9 mouse cellular contexts compared by ENCODE assay signal in genomic region chr8:94171321-94171755, GRCm38 (mm10). TPM values are rescaled to one million over a fixed set of nuclear protein-coding genes. Genes with fewer than 3 reads are reported as not detected.
A peak's percentile ranks its signal among the peaks of the same experiment; 100 is the strongest.
DNase-seq lines count a peak whose midpoint lies in the region; ATAC-seq lines count a peak whose summit lies in the region.
"Had no signal": no experiment of that assay in that cellular context is flagged by ENCODE, and none has a peak within 500 bp of the region (broad histone marks: within the 10 kb centered on the region; RNA-seq: fewer than 3 reads in every experiment).

No protein-coding gene starts in this region.

- peak; percentile 54 to 60 for DNase-seq in left cerebral cortex, postnatal 36 days (ENCODE audit: low spot score in 2 of 2)
- no peak for DNase-seq in left cerebral cortex, adult 11 months (ENCODE audit: low spot score)
- no peak for DNase-seq in thymus, postnatal 4 days
- DNase-seq in ovary, postnatal 14 days (ENCODE audit: low spot score): no peak

- no peaks in the 10 kb centered on the region for H3K36me3 ChIP-seq in heart, embryonic 11.5 days (ENCODE audit: control insufficient read depth, insufficient read depth, low read length)
- no peaks in the 10 kb centered on the region for H3K36me3 ChIP-seq in kidney, embryonic 16.5 days (ENCODE audit: insufficient read depth, low read length)
- H3K36me3 ChIP-seq in midbrain, embryonic 12.5 days: no peaks in the 10 kb centered on the region

- peak overlapping the region; percentile 16 for H3K27ac ChIP-seq in brown adipose tissue, adult 24 weeks (replicated peaks; ENCODE audit: low read depth, low read length)
- H3K27ac ChIP-seq in heart, embryonic 11.5 days (ENCODE audit: low read depth, low read length): no peak overlapping the region
- no peak overlapping the region for H3K27ac ChIP-seq in kidney, embryonic 16.5 days (ENCODE audit: low read length)
- H3K27ac ChIP-seq in midbrain, embryonic 12.5 days (replicated peaks): no peak overlapping the region

- ATAC-seq in heart, embryonic 11.5 days (replicated peaks; ENCODE audit: insufficient number of reproducible peaks, low FRiP score, low TSS enrichment): no peak
- no peak for ATAC-seq in kidney, embryonic 16.5 days (ENCODE audit: low FRiP score, low TSS enrichment)
- no peak for ATAC-seq in midbrain, embryonic 12.5 days (ENCODE audit: low FRiP score, low read depth)

- 48% methylated on average over 10 of the region's 10 CpGs for WGBS in heart, embryonic 11.5 days (ENCODE audit: insufficient replicate concordance)
- WGBS in kidney, embryonic 16.5 days: 23% methylated on average over 10 of the region's 10 CpGs
- 55% methylated on average over 10 of the region's 10 CpGs for WGBS in midbrain, embryonic 12.5 days

- intact Hi-C loops in left cerebral cortex, postnatal 36 days (cut with DNase I): no loop called here

- H3K9ac ChIP-seq in heart, embryonic 11.5 days (ENCODE audit: low read depth, low read length): peak overlapping the region; percentile 76; the same call in 1 of the 2 replicates
- H3K9ac ChIP-seq in kidney, embryonic 16.5 days (replicated peaks; ENCODE audit: low read length): no peak overlapping the region
- H3K9ac ChIP-seq in midbrain, embryonic 12.5 days (replicated peaks): no peak overlapping the region

- no peaks in the 10 kb centered on the region for H3K9me3 ChIP-seq in heart, embryonic 11.5 days (replicated peaks; ENCODE audit: control insufficient read depth, low read length)
- H3K9me3 ChIP-seq in kidney, embryonic 16.5 days (ENCODE audit: low read length): no peaks in the 10 kb centered on the region
- H3K9me3 ChIP-seq in midbrain, embryonic 12.5 days: no peaks in the 10 kb centered on the region

- peaks cover 3% of the 10 kb centered on the region; the same call in 1 of the 2 replicates for H3K4me1 ChIP-seq in brown adipose tissue, adult 24 weeks (ENCODE audit: control insufficient read depth, insufficient read depth, insufficient read length, low read length)
- H3K4me1 ChIP-seq in heart, embryonic 11.5 days (ENCODE audit: control insufficient read depth, insufficient read depth, low read length): peaks cover 11% of the 10 kb centered on the region
- peaks cover 12% of the 10 kb centered on the region; the same call in 1 of the 2 replicates for H3K4me1 ChIP-seq in kidney, embryonic 16.5 days (ENCODE audit: insufficient read depth, low read length)
- H3K4me1 ChIP-seq in midbrain, embryonic 12.5 days: peaks cover 21% of the 10 kb centered on the region

- H3K4me2 ChIP-seq in heart, embryonic 11.5 days: peak overlapping the region; percentile 96
- peak overlapping the region; percentile 67 for H3K4me2 ChIP-seq in kidney, embryonic 16.5 days (replicated peaks; ENCODE audit: low read depth, low read length)
- H3K4me2 ChIP-seq in midbrain, embryonic 12.5 days (replicated peaks): peak overlapping the region; percentile 90; the same call in 1 of the 2 replicates

- peak overlapping the region; percentile 48 for H3K4me3 ChIP-seq in brown adipose tissue, adult 24 weeks (ENCODE audit: insufficient read depth, low read depth, low read length)
- H3K4me3 ChIP-seq in heart, embryonic 11.5 days (ENCODE audit: low read depth, low read length): peak overlapping the region; percentile 56
- H3K4me3 ChIP-seq in kidney, embryonic 16.5 days (ENCODE audit: low read length): no peak overlapping the region
- 0 out of 2 replicates have a peak overlapping the region, but pooled peaks have one; percentile 49 for H3K4me3 ChIP-seq in midbrain, embryonic 12.5 days

- peaks cover 62% of the 10 kb centered on the region for H3K27me3 ChIP-seq in heart, embryonic 11.5 days (ENCODE audit: control insufficient read depth, insufficient read depth, low read length)
- H3K27me3 ChIP-seq in kidney, embryonic 16.5 days (ENCODE audit: insufficient read depth, low read length): peaks cover 45% of the 10 kb centered on the region
- peaks cover 85% of the 10 kb centered on the region for H3K27me3 ChIP-seq in midbrain, embryonic 12.5 days

RNA-seq across cellular contexts. Expression of gene Mt2, which starts 1.1 kb away (rescaled TPM):
- total RNA-seq in left cerebral cortex, postnatal 36 days (2021): 100 to 1,000 TPM; 463 to 490 TPM
- polyA plus RNA-seq in brown adipose tissue, adult 24 weeks (2012; ENCODE audit: insufficient read depth, insufficient read length, missing spikeins): 62.4 and 160 TPM in 2 replicates
- polyA plus RNA-seq in heart, embryonic 11.5 days (2014; fragmentation: Nextera tagmentation; extraction: Ambion mirVana): 58.5 and 102 TPM in 2 replicates
- polyA plus RNA-seq in kidney, embryonic 16.5 days (2015; fragmentation: Nextera tagmentation; extraction: Ambion mirVana): 143 and 167 TPM in 2 replicates
- 12.9 and 13.1 TPM in 2 replicates for polyA plus RNA-seq in midbrain, embryonic 12.5 days (2016; fragmentation: Nextera tagmentation; extraction: Ambion mirVana)

RNA-seq across cellular contexts. Expression of gene Mt1, which starts 7.5 kb away (rescaled TPM):
- 100 to 1,000 TPM; 556 to 573 TPM for total RNA-seq in left cerebral cortex, postnatal 36 days (2021)
- 526 and 987 TPM in 2 replicates for polyA plus RNA-seq in brown adipose tissue, adult 24 weeks (2012; ENCODE audit: insufficient read depth, insufficient read length, missing spikeins)
- 270 and 395 TPM in 2 replicates for polyA plus RNA-seq in heart, embryonic 11.5 days (2014; fragmentation: Nextera tagmentation; extraction: Ambion mirVana)
- 543 and 568 TPM in 2 replicates for polyA plus RNA-seq in kidney, embryonic 16.5 days (2015; fragmentation: Nextera tagmentation; extraction: Ambion mirVana)
- 31.1 and 38.8 TPM in 2 replicates for polyA plus RNA-seq in midbrain, embryonic 12.5 days (2016; fragmentation: Nextera tagmentation; extraction: Ambion mirVana)

RNA-seq across cellular contexts. Expression of gene Mt3, which starts 18.9 kb away (rescaled TPM):
- 100 to 1,000 TPM; 854 to 931 TPM for total RNA-seq in left cerebral cortex, postnatal 36 days (2021)
- not detected in 2 replicates for polyA plus RNA-seq in brown adipose tissue, adult 24 weeks (2012; ENCODE audit: insufficient read depth, insufficient read length, missing spikeins)
- polyA plus RNA-seq in heart, embryonic 11.5 days (2014; fragmentation: Nextera tagmentation; extraction: Ambion mirVana): 22.7 TPM in 2 replicates
- 1.6 and 3.0 TPM in 2 replicates for polyA plus RNA-seq in kidney, embryonic 16.5 days (2015; fragmentation: Nextera tagmentation; extraction: Ambion mirVana)
- polyA plus RNA-seq in midbrain, embryonic 12.5 days (2016; fragmentation: Nextera tagmentation; extraction: Ambion mirVana): 16.9 and 23.8 TPM in 2 replicates

RNA-seq across cellular contexts. Expression of gene Mt4, which starts 34.3 kb away (rescaled TPM):
- not detected for total RNA-seq in left cerebral cortex, postnatal 36 days (2021)
- polyA plus RNA-seq in brown adipose tissue, adult 24 weeks (2012; ENCODE audit: insufficient read depth, insufficient read length, missing spikeins): not detected in 2 replicates
- polyA plus RNA-seq in heart, embryonic 11.5 days (2014; fragmentation: Nextera tagmentation; extraction: Ambion mirVana): not detected in 2 replicates
- polyA plus RNA-seq in kidney, embryonic 16.5 days (2015; fragmentation: Nextera tagmentation; extraction: Ambion mirVana): not detected in 2 replicates
- not detected in 2 replicates for polyA plus RNA-seq in midbrain, embryonic 12.5 days (2016; fragmentation: Nextera tagmentation; extraction: Ambion mirVana)
- total RNA-seq: left cerebral cortex, postnatal 10 days had no signal

RNA-seq across cellular contexts. Expression of gene Nup93, which starts 43.0 kb away (rescaled TPM):
- 10 to 100 TPM; 37.2 to 64.5 TPM for total RNA-seq in left cerebral cortex, postnatal 36 days (2021)
- polyA plus RNA-seq in brown adipose tissue, adult 24 weeks (2012; ENCODE audit: insufficient read depth, insufficient read length, missing spikeins): 5.0 and 6.4 TPM in 2 replicates
- 73.4 and 79.1 TPM in 2 replicates for polyA plus RNA-seq in heart, embryonic 11.5 days (2014; fragmentation: Nextera tagmentation; extraction: Ambion mirVana)
- 92.3 and 94.2 TPM in 2 replicates for polyA plus RNA-seq in kidney, embryonic 16.5 days (2015; fragmentation: Nextera tagmentation; extraction: Ambion mirVana)
- polyA plus RNA-seq in midbrain, embryonic 12.5 days (2016; fragmentation: Nextera tagmentation; extraction: Ambion mirVana): 96.7 and 98.4 TPM in 2 replicates

Comparison
In these comparisons a context has a peak if more than half of its experiments do, and no peak if none do; other contexts are left out.
1. DNase-seq: peak in left cerebral cortex, postnatal 36 days (2 of 2); none in left cerebral cortex, adult 11 months (single experiment), thymus, postnatal 4 days (single experiment) and ovary, postnatal 14 days (single experiment).
2. Peak in every context shown above with its lines, with median percentiles within 50 percentile points of each other: H3K4me2 ChIP-seq.